Comparison of ENCODE assay signal across 11 mouse cellular contexts in the genomic region with DNA sequence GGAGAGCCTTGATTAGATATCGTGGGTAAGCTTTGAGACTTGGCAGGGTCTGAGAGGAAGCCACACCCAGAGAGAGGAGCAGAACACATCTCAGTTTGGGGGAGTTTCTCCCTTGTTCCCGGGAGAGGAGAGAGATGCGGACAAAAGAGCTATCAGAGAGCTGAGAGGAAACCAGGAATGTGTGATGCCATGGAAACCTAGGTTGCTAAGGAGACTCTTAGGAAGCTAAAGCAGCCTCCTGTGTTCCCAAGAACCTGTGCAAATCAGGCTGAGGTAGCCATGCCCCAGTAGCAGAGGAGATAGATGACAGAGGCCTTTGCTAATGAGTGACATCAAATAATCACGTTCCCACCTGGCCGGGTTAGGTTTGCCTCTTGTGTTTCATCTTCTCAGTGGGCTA.
A peak's percentile ranks its signal among the peaks of the same experiment; 100 is the strongest.
DNase-seq lines count a peak whose midpoint lies in the region; ATAC-seq and TF ChIP-seq lines count a peak whose summit lies in the region.
"Had no signal": no experiment of that assay in that cellular context is flagged by ENCODE, and none has a peak within 500 bp of the region (broad histone marks: within the 10 kb centered on the region; RNA-seq: fewer than 3 reads in every experiment).

No protein-coding gene starts in this region.

- peak; percentile 58 for DNase-seq in embryo, embryonic 10 days (ENCODE audit: low spot score)
- DNase-seq in embryo, embryonic 9.5 days (ENCODE audit: extremely low spot score) = no peak
- DNase-seq in neural tube, embryonic 10.5 days (ENCODE audit: extremely low spot score, low spot score) = no peak
- peak; percentile 60 to 62 for DNase-seq in left cerebral cortex, postnatal 25 days (ENCODE audit: low spot score in 2 of 2)
- DNase-seq in right cerebral cortex, postnatal 25 days = peak; percentile 22
- DNase-seq in lung, postnatal 0 days (ENCODE audit: low spot score) = no peak
- DNase-seq in gastrocnemius, adult 8-10 months (ENCODE audit: low spot score in 2 of 2) = no peak
- DNase-seq: thymus, postnatal 25 days had no signal

- H3K36me3 ChIP-seq in neural tube, embryonic 12.5 days = no peaks in the 10 kb centered on the region
- no peaks in the 10 kb centered on the region for H3K36me3 ChIP-seq in lung, postnatal 0 days (ENCODE audit: insufficient read depth, low read length)

- no peak overlapping the region for H3K9ac ChIP-seq in neural tube, embryonic 12.5 days
- H3K9ac ChIP-seq in lung, postnatal 0 days (replicated peaks; ENCODE audit: low read depth) = no peak overlapping the region

- no peaks in the 10 kb centered on the region for H3K27me3 ChIP-seq in neural tube, embryonic 12.5 days (replicated peaks)
- H3K27me3 ChIP-seq in lung, postnatal 0 days (replicated peaks; ENCODE audit: insufficient read depth, low read length) = no peaks in the 10 kb centered on the region

- no peaks in the 10 kb centered on the region for H3K9me3 ChIP-seq in neural tube, embryonic 12.5 days
- H3K9me3 ChIP-seq in lung, postnatal 0 days (ENCODE audit: low read length) = no peaks in the 10 kb centered on the region

- no peak for TF ChIP-seq EP300 in lung, postnatal 0 days (IDR thresholded peaks at IDR 0.05)

- H3K4me1 ChIP-seq in neural tube, embryonic 12.5 days = peaks cover 24% of the 10 kb centered on the region; the same call in 1 of the 2 replicates
- H3K4me1 ChIP-seq in lung, postnatal 0 days (ENCODE audit: insufficient read depth, low read depth, low read length) = peaks cover 7% of the 10 kb centered on the region; the same call in 1 of the 2 replicates

- TF ChIP-seq CTCF in lung, postnatal 0 days (IDR thresholded peaks at IDR 0.05) = no peak

- H3K4me2 ChIP-seq in neural tube, embryonic 12.5 days (replicated peaks) = no peak overlapping the region
- no peak overlapping the region for H3K4me2 ChIP-seq in lung, postnatal 0 days (replicated peaks; ENCODE audit: low read depth, low read length)

- no peak overlapping the region for H3K4me3 ChIP-seq in neural tube, embryonic 12.5 days
- H3K4me3 ChIP-seq in lung, postnatal 0 days (ENCODE audit: low read depth, low read length) = no peak overlapping the region
- H3K4me3 ChIP-seq: gastrocnemius, adult 2 months; myocyte had no signal

- 0 out of 2 replicates have a peak, but pooled peaks have one; percentile 32 for ATAC-seq in neural tube, embryonic 12.5 days (ENCODE audit: low FRiP score, low read depth)
- ATAC-seq in lung, postnatal 0 days = no peak

- 55% methylated on average over 5 of the region's 5 CpGs for WGBS in neural tube, embryonic 12.5 days
- WGBS in lung, postnatal 0 days = 48% methylated on average over 5 of the region's 5 CpGs

- H3K27ac ChIP-seq in neural tube, embryonic 12.5 days = no peak overlapping the region
- H3K27ac ChIP-seq in lung, postnatal 0 days (ENCODE audit: low read length) = no peak overlapping the region
- H3K27ac ChIP-seq: gastrocnemius, adult 2 months had no signal

- intact Hi-C loops in left cerebral cortex, postnatal 25 days (cut with DNase I) = loop anchor here (5.0 kb wide), 1 partner anchor 133 kb away; no protein-coding TSS in a partner anchor

Comparison
In these comparisons a context has a peak if more than half of its experiments do, and no peak if none do; other contexts are left out.
1. DNase-seq: peak in embryo, embryonic 10 days (single experiment), left cerebral cortex, postnatal 25 days (2 of 2) and right cerebral cortex, postnatal 25 days (single experiment); none in embryo, embryonic 9.5 days (single experiment), neural tube, embryonic 10.5 days (single experiment), lung, postnatal 0 days (single experiment) and gastrocnemius, adult 8-10 months (0 of 2).